Mouse (Mus musculus) spleen, adult 2 months (tissue): ENCODE data around the gene Vmn1r28. TPM values are rescaled to one million over a fixed set of nuclear protein-coding genes. Genes with fewer than 3 reads are reported as not detected.
"Not testable (repeated sequence)": the region's sequence is repeated elsewhere in the genome, so short reads cannot be mapped to it uniquely, and the experiment has no call there.

Experiments used
- DNase-seq, 2 experiments: peaks; one replicate each; pipeline versions ENCODE4 v3.0.0 to v3.0.0-alpha.2; 2012 to 2021; ENCODE audit warnings: low spot score in 2 of 2, low read depth in 1 of 2
- H3K27ac ChIP-seq: fragments of 200-500 bp; 2 replicates; pipeline ENCODE4 v1.5.1; 2012; ENCODE audit warnings: low read length, inconsistent platforms; ENCODE audit not compliant: insufficient read depth
- H3K27me3 ChIP-seq: fragments of 200-500 bp; 2 replicates; pipeline ENCODE4 v1.6.1; 2012; ENCODE audit warnings: mild to moderate bottlenecking, moderate library complexity, low read length, inconsistent platforms; ENCODE audit not compliant: control insufficient read depth, insufficient read depth
- H3K36me3 ChIP-seq: fragments of 200-500 bp; 2 replicates; pipeline ENCODE4 v1.6.1; 2012; ENCODE audit warnings: mild to moderate bottlenecking, low read length, inconsistent platforms; ENCODE audit not compliant: control insufficient read depth, insufficient read depth
- H3K4me1 ChIP-seq: fragments of 200-500 bp; 2 replicates; pipeline ENCODE4 v1.6.1; 2011; ENCODE audit warnings: inconsistent platforms; ENCODE audit not compliant: control insufficient read depth, insufficient read depth, insufficient read length
- H3K4me3 ChIP-seq: fragments of 200-500 bp; 2 replicates; pipeline ENCODE4 v1.5.1; 2011; ENCODE audit warnings: mild to moderate bottlenecking, inconsistent platforms; ENCODE audit not compliant: insufficient read depth, insufficient read length; ENCODE audit errors: extremely low read depth
- CTCF ChIP-seq: fragments of 200-500 bp; IDR thresholded peaks from 2 replicates; pipeline ENCODE4 v1.5.1; 2011; ENCODE audit warnings: mild to moderate bottlenecking, inconsistent platforms; ENCODE audit not compliant: insufficient read depth, insufficient read length, insufficient replicate concordance; ENCODE audit errors: extremely low read depth
- POLR2A ChIP-seq: fragments of 200-500 bp; IDR thresholded peaks from 2 replicates; pipeline ENCODE4 v1.6.1; 2011; ENCODE audit warnings: low read depth, low read length, inconsistent platforms
- WGBS: fragments of 180-500 bp; shearing (Covaris S2); methylation state at CpG from one replicate; pipeline ENCODE4 v1.1.7; 2018; 5-methylcytosine and 5-hydroxymethylcytosine counted together
- polyA plus RNA-seq: library from polyadenylated mRNA; depleted of rRNA; stranded (reverse); fragments of >200 nt; gene quantifications from 2 replicates; pipeline ENCODE4 v1.2.3, GENCODE M21; 2012; rRNA removed

Gene Vmn1r28
- polyA plus RNA-seq, result not detected in 2 replicates

GRCm38 (mm10) chr6:58261737-58262136 is at the start of gene Vmn1r28:
Vmn1r28 (plus strand) TSS chr6:58262037.
- Histone ChIP-seq H3K4me3 (no peak within 1 kb of the TSS; the same call in 1 of the 2 replicates), H3K27ac (no peak within 1 kb of the TSS), H3K36me3 (no peaks in the 10 kb centered on the region), H3K27me3 (no peaks in the 10 kb centered on the region), H3K4me1 (no peaks in the 10 kb centered on the region)
- TF ChIP-seq POLR2A (no peak), CTCF (no peak)
- DNase-seq, result no peak
- 79% methylated on average over 1 of the region's 1 CpGs for WGBS

GRCm38 (mm10) chr6:58216119-58216518 is 45.7 kb upstream of the Vmn1r28 start:
- no peak for TF ChIP-seq CTCF
- TF ChIP-seq POLR2A, result no peak
- Histone ChIP-seq H3K36me3 (no peaks in the 10 kb centered on the region), H3K27ac (no peak overlapping the region), H3K4me3 (no peak overlapping the region), H3K4me1 (no peaks in the 10 kb centered on the region), H3K27me3 (no peaks in the 10 kb centered on the region)
- no peak for DNase-seq
- 69% methylated on average over 2 of the region's 2 CpGs for WGBS

GRCm38 (mm10) chr6:58218721-58219120 is 43.1 kb upstream of the Vmn1r28 start, which contains the start of gene Vmn1r27:
Vmn1r27 (minus strand) TSS chr6:58218821.
- Histone ChIP-seq H3K27ac (no peak within 1 kb of the TSS), H3K36me3 (no peaks in the 10 kb centered on the region), H3K4me3 (no peak within 1 kb of the TSS), H3K4me1 (no peaks in the 10 kb centered on the region), H3K27me3 (no peaks in the 10 kb centered on the region)
- no peak for TF ChIP-seq CTCF
- TF ChIP-seq POLR2A, result no peak
- DNase-seq, result no peak
- 79% methylated on average over 2 of the region's 2 CpGs for WGBS

- DNase-seq, H3K4me3 ChIP-seq, H3K4me1 ChIP-seq, H3K36me3 ChIP-seq, H3K27me3 ChIP-seq, H3K27ac ChIP-seq: not testable (repeated sequence)
- 90% methylated on average over 1 of the region's 1 CpGs for WGBS
Observed at GRCm38 (mm10) chr6:58279661-58280060, 17.8 kb downstream of the Vmn1r28 start.

- Histone ChIP-seq H3K36me3 (no peaks in the 10 kb centered on the region), H3K4me1 (no peaks in the 10 kb centered on the region), H3K4me3 (no peak overlapping the region), H3K27me3 (no peaks in the 10 kb centered on the region), H3K27ac (no peak overlapping the region)
- no peak for DNase-seq
- TF ChIP-seq CTCF, result no peak
- TF ChIP-seq POLR2A, result no peak
- 68% methylated on average over 2 of the region's 2 CpGs for WGBS
Observed at GRCm38 (mm10) chr6:58292201-58292600, 30.4 kb downstream of the Vmn1r28 start.

- not testable (repeated sequence) for H3K4me3 ChIP-seq, DNase-seq, H3K27me3 ChIP-seq, H3K27ac ChIP-seq, H3K4me1 ChIP-seq, H3K36me3 ChIP-seq
- 84% methylated on average over 19 of the region's 19 CpGs for WGBS
Observed at GRCm38 (mm10) chr6:58298511-58298910, 36.7 kb downstream of the Vmn1r28 start.

- Histone ChIP-seq H3K27ac (no peak within 1 kb of the TSS), H3K27me3 (no peaks in the 10 kb centered on the region), H3K36me3 (no peaks in the 10 kb centered on the region), H3K4me3 (no peak within 1 kb of the TSS), H3K4me1 (no peaks in the 10 kb centered on the region)
- TF ChIP-seq CTCF (no peak), POLR2A (no peak)
- DNase-seq, result no peak
Observed at GRCm38 (mm10) chr6:58301249-58301648, 39.4 kb downstream of the Vmn1r28 start, which contains the start of gene Vmn1r29. Vmn1r29 (plus strand) TSS chr6:58301549.

Other genes with a start within 250 kb of the Vmn1r28 start
- gene Vmn1r26, start 246.9 kb upstream of the Vmn1r28 start, polyA plus RNA-seq, result not detected in 2 replicates
- not detected in 2 replicates for gene Vmn1r27, start 43.2 kb upstream of the Vmn1r28 start, polyA plus RNA-seq
- gene Vmn1r29, start 39.5 kb downstream of the Vmn1r28 start, polyA plus RNA-seq, result not detected in 2 replicates
- gene Vmn1r30, start 181.3 kb downstream of the Vmn1r28 start, polyA plus RNA-seq, result not detected in 2 replicates
- gene Vmn1r31, start 213.3 kb downstream of the Vmn1r28 start, polyA plus RNA-seq, result not detected in 2 replicates